Mouse (Mus musculus): Measurements from ENCODE around the gene Slc35g2.
A peak's percentile ranks its signal among the peaks of the same experiment; 100 is the strongest.

Gene Slc35g2

GRCm38 (mm10) chr9:100558991-100559390 is 11.9 kb downstream of the Slc35g2 start:
- no peak for DNase-seq (ENCODE audit: low spot score)

- DNase-seq (ENCODE audit: low spot score) = no peak
Observed at GRCm38 (mm10) chr9:100558023-100558573, 12.8 kb downstream of the Slc35g2 start.

GRCm38 (mm10) chr9:100555686-100556085 is 15.2 kb downstream of the Slc35g2 start:
- no peak for DNase-seq (ENCODE audit: low spot score)

- DNase-seq (ENCODE audit: low spot score) = peak; percentile 31
Observed at GRCm38 (mm10) chr9:100548313-100548712, 22.6 kb downstream of the Slc35g2 start.

GRCm38 (mm10) chr9:100546594-100546910 is 24.3 kb downstream of the Slc35g2 start:
- DNase-seq (ENCODE audit: low spot score) = no peak

GRCm38 (mm10) chr9:100545715-100546593 is 24.9 kb downstream of the Slc35g2 start, which contains the start of gene Nck1:
Nck1 (minus strand) TSS chr9:100546134.
- DNase-seq (ENCODE audit: low spot score) = peak; percentile 95

GRCm38 (mm10) chr9:100544948-100545714 is 25.8 kb downstream of the Slc35g2 start:
- DNase-seq (ENCODE audit: low spot score) = peak; percentile 50

- peak; percentile 13 for DNase-seq (ENCODE audit: low spot score)
Observed at GRCm38 (mm10) chr9:100535618-100536262, 35.1 kb downstream of the Slc35g2 start.

GRCm38 (mm10) chr9:100534686-100535085 is 36.2 kb downstream of the Slc35g2 start:
- no peak for DNase-seq (ENCODE audit: low spot score)

GRCm38 (mm10) chr9:100532847-100533505 is 37.9 kb downstream of the Slc35g2 start:
- no peak for DNase-seq (ENCODE audit: low spot score)

- no peak for DNase-seq (ENCODE audit: low spot score)
Observed at GRCm38 (mm10) chr9:100531296-100531695, 39.6 kb downstream of the Slc35g2 start.

GRCm38 (mm10) chr9:100525225-100525624 is 45.7 kb downstream of the Slc35g2 start:
- no peak for DNase-seq (ENCODE audit: low spot score)

GRCm38 (mm10) chr9:100522029-100522428 is 48.9 kb downstream of the Slc35g2 start:
- no peak for DNase-seq (ENCODE audit: low spot score)

GRCm38 (mm10) chr9:100520586-100520985 is 50.3 kb downstream of the Slc35g2 start:
- DNase-seq (ENCODE audit: low spot score) = peak; percentile 59

GRCm38 (mm10) chr9:100520012-100520411 is 50.9 kb downstream of the Slc35g2 start:
- DNase-seq (ENCODE audit: low spot score) = no peak

- DNase-seq (ENCODE audit: low spot score) = no peak
Observed at GRCm38 (mm10) chr9:100507581-100507980, 63.3 kb downstream of the Slc35g2 start.

GRCm38 (mm10) chr9:100506652-100507051 is 64.2 kb downstream of the Slc35g2 start:
- DNase-seq (ENCODE audit: low spot score) = peak; percentile 88

GRCm38 (mm10) chr9:100505498-100505897 is 65.4 kb downstream of the Slc35g2 start:
- no peak for DNase-seq (ENCODE audit: low spot score)

Measured in adipocyte (in vitro differentiated cells).